Mouse (Mus musculus): ENCODE measurements around the gene Adamtsl2.

- TF ChIP-seq CTCF (IDR thresholded peaks at IDR 0.05; ENCODE audit: control insufficient read depth, insufficient read depth, insufficient replicate concordance, low read depth, low read length) (no peak), POLR2A (IDR thresholded peaks at IDR 0.05; ENCODE audit: control insufficient read depth, low read depth, low read length) (no peak)
Measured at GRCm38 (mm10) chr2:27144957-27145356, 65.8 kb downstream of the Adamtsl2 start.

All from testis, adult 2 months (tissue).